Mouse (Mus musculus) splenic B cell, adult 2 months (primary cell): ENCODE data around the gene Klra7.
"Not testable (repeated sequence)": the region's sequence is repeated elsewhere in the genome, so short reads cannot be mapped to it uniquely, and the experiment has no call there.

Experiments
- DNase-seq: peaks from one replicate; pipeline ENCODE4 v3.0.0-alpha.2; 2011; ENCODE audit warnings: low read depth, low spot score
- H3K27me3 ChIP-seq: 2 replicates; pipeline ENCODE4 v1.6.1; 2012; ENCODE audit warnings: mild to moderate bottlenecking, low read length, moderate library complexity, mixed read lengths; ENCODE audit not compliant: control insufficient read depth, poor library complexity, insufficient read depth, severe bottlenecking
- H3K36me3 ChIP-seq: 2 replicates; pipeline ENCODE4 v1.6.1; 2012; ENCODE audit warnings: mild to moderate bottlenecking, low read length, moderate library complexity, mixed read lengths; ENCODE audit not compliant: control insufficient read depth, poor library complexity, insufficient read depth, severe bottlenecking

Gene Klra7

GRCm38 (mm10) chr6:130233222-130233621 lies at the start of gene Klra7:
TSS of gene Klra7 (minus strand) at chr6:130233322.
- no peaks in the 10 kb centered on the region for H3K27me3 ChIP-seq
- DNase-seq, result no peak

GRCm38 (mm10) chr6:130281828-130282227 lies 48.7 kb upstream of the Klra7 start, which contains the start of gene Klra10:
TSS of gene Klra10 (minus strand) at chr6:130281928.
- DNase-seq, H3K27me3 ChIP-seq: not testable (repeated sequence)

More at GRCm38 (mm10) chr6:130233222-130233621, at the start of gene Klra7:
- no peaks in the 10 kb centered on the region for H3K36me3 ChIP-seq

GRCm38 (mm10) chr6:130255326-130255725 lies 22.2 kb upstream of the Klra7 start:
- H3K36me3 ChIP-seq, result no peaks in the 10 kb centered on the region
- DNase-seq, result no peak
- no peaks in the 10 kb centered on the region for H3K27me3 ChIP-seq

More at GRCm38 (mm10) chr6:130281828-130282227, 48.7 kb upstream of the Klra7 start, which contains the start of gene Klra10:
- not testable (repeated sequence) for H3K36me3 ChIP-seq

- no peaks in the 10 kb centered on the region for H3K27me3 ChIP-seq
- no peaks in the 10 kb centered on the region for H3K36me3 ChIP-seq
- no peak for DNase-seq
Measured at GRCm38 (mm10) chr6:130237536-130237935, 4.4 kb upstream of the Klra7 start.

GRCm38 (mm10) chr6:130236635-130237034 lies 3.5 kb upstream of the Klra7 start:
- Histone ChIP-seq H3K27me3 (no peaks in the 10 kb centered on the region), H3K36me3 (no peaks in the 10 kb centered on the region)
- no peak for DNase-seq

- H3K36me3 ChIP-seq, DNase-seq, H3K27me3 ChIP-seq: not testable (repeated sequence)
Measured at GRCm38 (mm10) chr6:130197453-130197852, 35.7 kb downstream of the Klra7 start.

- not testable (repeated sequence) for DNase-seq, H3K27me3 ChIP-seq, H3K36me3 ChIP-seq
Measured at GRCm38 (mm10) chr6:130193012-130193411, 40.1 kb downstream of the Klra7 start, which contains the start of gene Klra9. TSS of gene Klra9 (minus strand) at chr6:130193112.
